Mouse (Mus musculus) lung, postnatal 36 days (tissue): Measurements from ENCODE around the gene Tmem179.

ENCODE experiments used
- DNase-seq: peaks from one replicate; pipeline ENCODE4 v3.0.0; 2022; ENCODE audit warnings: mixed read lengths

Gene Tmem179

DNA sequence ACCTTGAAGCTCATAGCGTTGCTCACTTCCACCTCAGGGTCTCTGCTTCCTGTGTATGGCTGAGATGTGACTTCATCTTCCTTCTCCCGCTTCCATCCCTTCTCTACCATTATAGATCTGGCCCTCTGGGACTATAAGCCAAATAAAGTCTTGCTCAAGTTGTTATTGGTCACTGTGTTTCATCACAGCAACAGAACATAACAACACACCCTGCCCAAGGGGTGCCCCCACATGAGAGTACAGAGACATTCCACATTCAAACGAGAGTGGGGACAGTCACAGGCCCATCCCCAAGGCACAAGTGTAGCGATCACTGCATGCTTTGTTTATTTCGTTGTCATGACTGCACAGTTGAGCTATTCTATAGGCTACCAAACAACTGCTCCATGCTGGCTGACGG is 20.7 kb upstream of the Tmem179 start:
- DNase-seq: no peak

DNA sequence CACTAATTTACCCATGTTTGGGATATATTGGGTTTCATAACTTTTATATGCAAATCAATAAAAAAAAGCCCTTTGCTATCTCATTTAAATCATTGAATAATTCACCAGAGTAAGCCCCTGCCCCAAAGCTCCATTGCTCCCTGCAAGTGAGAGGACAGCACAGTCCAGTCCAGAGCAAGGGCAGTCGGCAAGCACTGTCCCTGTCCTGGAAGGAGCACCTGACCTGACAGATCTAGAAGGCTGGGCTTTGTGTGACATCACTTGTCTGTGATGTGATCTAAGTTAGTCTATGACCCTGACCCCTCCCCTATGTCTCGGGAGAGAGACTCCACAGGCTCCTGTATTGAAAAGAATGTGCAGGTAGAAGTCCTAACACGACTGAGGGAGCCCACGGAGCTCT is 17.2 kb upstream of the Tmem179 start:
- DNase-seq: no peak

DNA sequence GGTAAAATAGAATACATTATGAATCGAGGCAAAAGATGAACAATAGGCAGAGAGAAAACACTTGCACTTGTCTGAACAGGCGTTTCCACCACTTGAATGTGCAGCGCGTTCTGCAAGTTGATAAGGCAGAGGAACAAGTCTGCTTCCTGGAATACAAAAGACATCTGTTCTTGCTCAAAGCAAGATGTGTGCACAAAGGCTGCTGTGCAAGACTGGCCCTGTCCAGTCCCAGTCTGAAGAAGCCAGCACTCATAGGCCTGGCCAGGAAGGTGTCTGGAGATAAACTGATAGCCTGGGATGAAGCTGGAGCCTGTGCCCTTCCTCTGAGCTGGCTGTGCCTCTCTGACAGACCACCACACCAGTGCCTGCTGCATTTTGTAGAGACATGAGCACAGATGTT is 1.6 kb upstream of the Tmem179 start:
- no peak for DNase-seq

DNA sequence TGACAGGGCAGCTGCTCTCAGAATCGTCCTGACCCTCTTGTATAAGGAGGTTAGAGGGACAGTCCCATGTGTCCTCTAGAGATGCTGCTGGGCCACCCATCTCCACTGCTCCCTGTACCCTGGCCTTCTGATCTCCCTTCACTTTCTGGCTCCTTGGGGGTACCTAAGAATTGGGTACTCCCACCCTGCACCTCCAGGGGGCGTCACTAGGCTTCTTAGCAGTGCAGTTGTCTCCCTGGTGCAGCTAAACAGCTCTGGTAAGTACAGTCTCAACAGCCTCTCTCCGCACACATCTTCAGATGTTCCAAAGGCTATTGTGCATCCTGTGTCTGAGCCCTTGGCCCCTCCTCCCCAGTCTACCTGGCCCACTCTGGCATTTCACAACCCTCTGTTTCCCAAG is 1.6 kb downstream of the Tmem179 start:
- no peak for DNase-seq

DNA sequence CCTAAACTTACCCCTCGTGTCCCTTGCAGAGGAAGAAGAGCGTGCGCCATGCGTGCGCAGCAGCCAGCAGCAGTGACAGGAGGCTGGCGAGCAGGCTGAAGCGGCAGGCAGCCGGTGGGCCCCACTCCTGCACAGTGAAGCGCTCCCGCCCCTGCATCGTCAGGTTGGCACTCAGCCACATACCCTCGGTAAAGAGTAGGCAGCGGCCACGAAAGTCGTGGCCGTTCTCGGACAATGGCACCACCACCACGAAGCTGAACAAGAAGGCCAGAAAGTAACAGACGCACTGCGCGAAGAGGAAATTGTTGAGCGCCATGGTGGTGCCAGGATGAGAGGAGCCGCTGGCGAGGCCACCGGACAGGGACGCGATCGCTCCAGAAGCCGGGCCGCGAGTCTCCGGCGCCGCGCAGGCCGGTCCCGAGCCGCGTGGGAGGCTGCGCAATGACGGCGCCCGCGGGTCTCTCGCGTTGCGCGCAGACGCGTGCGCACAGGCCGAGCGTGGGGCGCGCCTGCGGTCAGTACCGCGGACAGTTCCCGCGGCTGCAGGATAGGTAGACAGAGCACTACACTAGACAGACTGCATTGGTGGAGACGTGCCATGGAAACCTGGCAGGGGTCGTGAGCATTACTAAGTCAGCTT is 5.7 kb downstream of the Tmem179 start:
- DNase-seq: no peak

DNA sequence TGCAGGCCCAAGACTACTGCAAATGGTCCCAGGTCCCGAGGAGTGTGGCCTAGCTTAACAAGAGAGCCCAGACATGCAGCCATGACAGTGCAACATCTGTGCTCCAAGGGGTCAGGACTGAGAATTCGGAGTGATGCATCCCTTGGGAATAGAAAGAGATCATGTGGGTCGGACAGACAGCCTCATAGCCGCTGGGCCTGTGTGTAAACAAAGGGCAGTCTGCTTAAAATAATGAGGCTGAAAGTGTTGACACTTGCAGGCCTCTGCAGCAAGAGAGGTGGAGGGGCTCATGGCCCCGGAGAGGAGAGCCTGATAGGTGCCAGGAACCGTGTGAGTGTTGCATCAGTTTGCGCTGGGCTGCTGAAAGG is 6.2 kb downstream of the Tmem179 start:
- DNase-seq: no peak

DNA sequence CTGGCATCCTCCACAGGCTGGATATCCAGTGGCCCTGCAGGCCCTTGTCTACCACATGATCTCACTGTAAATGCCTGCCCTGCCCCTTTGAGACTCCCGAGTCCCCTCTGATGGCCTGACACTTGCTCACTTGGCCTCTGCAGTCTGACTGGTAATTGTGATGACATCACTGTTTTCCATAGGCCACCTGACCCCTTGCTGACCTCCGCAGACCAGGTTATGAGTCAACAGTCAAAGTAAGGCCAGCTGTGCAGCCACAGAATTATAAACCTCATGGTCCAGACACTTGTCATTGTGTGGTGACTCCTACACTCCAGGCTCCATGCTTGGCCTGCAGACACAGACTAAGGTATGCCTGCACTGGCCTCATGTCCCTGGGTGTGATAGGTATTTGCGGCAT is 8.6 kb downstream of the Tmem179 start:
- no peak for DNase-seq

DNA sequence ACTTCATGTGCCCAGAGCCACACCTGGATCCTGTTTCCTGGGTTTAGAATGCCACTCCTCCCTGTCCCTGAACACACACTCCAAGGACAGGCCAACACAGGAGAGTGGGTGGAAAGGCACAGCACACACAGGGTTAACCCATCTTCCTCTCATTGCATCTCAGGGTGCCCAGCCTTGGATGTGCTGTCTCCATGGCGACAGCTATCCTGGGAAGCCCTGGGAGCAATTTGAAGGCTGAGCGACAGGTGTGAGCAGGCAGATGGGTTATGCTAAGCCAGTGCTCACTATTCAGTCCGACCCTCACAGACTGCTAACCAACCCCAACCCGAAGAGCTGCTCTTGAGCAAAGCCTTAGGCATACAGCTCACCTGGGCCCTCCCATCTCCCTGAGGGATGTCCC is 9.3 kb downstream of the Tmem179 start:
- no peak for DNase-seq

DNA sequence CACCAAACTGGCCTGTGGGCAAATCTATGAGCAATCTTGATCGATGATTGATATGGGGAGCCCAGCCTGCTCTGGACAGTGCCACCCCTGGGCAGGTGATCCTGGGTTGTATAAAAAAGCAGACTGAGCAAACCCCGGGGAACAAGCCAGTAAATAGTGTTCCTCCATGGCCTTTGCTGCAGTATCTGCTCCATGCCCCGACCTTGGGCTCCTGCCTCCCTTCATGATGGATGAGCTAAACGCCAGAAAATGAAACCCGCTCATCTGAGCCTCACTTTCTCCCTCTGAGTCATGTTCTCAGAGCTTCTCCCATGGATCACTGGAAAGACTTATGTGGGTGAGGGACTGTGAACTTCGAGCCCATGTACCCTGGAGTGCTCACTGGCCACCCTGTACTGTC is 10.3 kb downstream of the Tmem179 start:
- no peak for DNase-seq

DNA sequence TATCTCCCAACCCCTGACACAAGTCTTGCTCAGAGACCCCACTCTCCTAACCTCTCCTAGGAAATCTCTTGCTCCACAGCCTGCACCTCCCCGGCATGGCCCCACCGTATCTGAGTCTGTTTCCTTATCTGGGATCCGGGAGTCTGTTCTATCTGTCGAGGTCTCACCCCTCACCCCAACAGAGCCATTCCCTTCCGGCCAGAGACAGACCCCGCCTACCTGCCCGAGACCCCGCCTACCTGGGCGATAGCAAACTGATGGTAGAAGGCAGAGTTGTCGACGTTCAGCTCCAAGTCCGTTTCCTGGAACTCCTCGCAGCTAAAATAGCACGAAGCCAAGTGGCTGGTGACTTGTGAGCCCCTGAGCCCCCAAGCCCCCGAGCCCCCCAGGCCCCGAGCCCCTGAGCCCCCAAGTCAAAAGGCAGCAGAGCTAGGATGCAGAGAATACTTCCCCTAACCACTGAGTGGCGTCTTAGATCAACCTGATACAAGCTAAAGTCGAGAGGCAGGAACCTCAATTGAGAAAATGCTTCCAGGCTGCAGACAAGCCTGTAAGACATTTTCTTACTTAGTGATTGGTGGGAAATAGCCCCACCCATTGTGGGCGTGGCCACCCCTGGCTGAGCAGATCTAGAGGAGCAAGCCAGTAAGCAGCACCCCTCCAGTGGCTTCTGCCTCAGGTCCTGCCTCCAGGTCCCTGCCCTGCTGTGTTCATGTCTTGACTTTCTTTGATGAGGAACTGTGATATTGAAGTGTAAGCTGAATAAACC is 13.4 kb downstream of the Tmem179 start:
- DNase-seq: no peak

DNA sequence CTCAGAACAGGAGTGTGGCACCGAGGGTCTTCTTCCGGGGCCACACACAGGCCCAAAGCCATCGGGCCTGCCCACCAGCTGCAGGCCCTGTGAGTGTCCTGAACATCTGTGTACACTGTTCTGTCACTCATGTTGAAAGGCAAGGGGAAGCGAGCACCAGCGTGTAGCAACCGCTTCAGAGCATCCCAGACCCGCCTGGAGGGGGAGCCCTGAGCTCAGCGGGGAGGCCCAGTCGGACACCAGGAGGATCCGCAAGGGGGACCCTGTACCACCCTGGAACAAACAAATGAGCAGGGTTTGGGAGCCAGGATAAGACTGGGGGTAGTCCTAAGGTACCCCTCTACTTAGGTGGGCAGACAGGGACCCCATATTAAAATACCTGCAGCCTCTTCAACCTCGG is 17.9 kb downstream of the Tmem179 start:
- no peak for DNase-seq

DNA sequence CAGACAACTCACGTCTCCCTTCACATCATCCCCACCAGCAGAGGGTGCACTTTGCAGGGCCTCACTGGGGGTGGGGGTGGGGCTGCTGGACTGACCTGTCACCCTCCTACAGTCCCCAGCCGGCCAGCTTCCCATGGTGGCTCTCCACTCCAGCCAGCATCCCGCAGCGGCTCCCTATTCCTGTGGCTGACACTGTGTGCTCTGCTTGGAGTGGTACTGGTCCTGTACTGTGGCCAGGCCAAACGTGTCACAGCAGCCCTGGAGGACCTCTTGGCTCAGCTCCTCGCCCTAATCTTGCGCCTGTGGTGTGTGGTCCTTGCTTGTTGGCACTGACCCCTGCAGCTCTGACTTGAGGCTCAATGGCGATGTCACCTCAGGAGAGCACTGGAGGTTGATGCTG is 18.8 kb downstream of the Tmem179 start:
- no peak for DNase-seq

DNA sequence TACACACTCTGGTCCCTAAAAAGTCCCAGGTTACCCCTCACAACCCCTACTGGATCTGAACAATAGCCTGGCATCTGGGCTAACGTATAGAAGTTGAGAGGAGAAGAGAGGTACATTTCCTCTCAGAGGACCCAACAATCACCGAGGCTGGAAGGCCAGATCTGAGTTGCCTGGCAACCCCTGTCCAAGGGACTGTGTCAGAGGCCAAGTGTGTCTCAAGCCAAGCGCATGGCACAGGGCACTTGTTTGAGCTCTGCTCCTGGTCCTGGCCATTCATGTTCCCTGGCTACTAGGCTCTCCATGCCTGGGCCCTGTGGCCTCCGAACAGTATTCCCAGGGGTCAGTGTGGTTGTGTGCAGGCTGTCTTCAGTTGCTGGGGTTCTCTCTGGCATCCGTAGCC is 20.4 kb downstream of the Tmem179 start:
- DNase-seq: no peak

DNA sequence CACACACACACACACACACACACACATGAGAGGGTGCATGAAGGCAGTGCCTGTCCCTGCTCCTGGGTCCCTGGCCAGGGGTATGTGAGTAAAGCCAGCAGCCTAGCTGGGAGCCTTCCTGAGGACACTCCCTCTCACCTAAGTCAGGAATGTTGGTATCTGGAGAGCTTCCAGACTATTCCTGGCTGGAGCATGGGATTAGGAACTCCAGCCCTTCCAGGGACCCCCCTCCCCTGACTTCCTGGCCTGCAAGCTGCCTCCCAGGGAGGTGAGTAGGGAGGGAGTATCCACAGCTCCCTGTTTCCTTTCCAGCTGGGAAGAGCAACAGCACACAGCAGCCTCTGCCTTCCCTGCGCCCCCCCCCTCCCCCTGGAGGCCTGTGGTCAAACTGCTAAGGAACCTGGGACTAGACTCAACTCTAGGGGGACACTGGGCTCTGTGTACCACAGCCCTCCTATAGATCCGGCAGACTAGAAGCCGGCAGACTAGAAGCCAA is 26.1 kb downstream of the Tmem179 start:
- peak; percentile 67 for DNase-seq

DNA sequence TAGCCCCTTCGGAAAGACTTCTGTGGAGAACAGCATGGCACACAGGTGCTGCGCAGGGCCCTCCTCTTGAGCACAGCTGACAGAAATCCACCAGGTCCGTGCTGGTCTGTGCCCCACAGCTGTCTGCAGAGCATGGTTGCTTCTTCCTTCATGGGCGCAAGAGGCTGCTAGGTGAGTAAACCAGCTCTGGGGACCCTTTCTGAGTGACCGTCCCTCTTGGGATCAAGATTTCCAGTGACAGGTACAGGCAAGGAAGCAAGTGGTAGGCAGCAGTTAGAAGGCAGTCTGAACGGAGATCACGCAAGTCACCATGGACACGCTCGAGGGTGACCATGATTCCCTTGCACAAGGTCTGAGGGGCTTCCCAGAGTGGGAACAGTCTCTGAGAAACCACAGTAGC is 27.0 kb downstream of the Tmem179 start:
- DNase-seq: no peak

DNA sequence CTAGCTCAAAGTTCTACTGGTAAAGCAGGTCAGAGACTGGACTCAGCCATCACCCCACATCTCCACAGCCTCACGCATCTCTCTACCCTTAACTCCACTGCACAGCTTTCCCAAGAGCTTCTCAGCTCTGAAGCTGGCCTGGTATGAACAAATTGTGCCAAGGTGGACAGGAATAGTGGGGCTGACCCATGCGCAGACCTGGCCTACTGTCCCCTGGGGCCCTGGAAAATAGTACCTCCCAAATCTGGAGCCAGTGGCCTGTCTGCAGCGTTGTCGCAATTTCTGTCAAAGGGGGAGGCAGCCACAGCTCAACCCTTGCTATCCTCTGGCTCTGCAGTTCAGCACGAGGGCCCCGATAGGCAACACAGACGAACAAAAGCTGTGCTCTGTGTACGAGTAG is 27.4 kb downstream of the Tmem179 start, which contains the start of gene A530016L24Rik:
Gene A530016L24Rik (plus strand): TSS at position 315 of the 400 bp plus-strand sequence.
- no peak for DNase-seq

DNA sequence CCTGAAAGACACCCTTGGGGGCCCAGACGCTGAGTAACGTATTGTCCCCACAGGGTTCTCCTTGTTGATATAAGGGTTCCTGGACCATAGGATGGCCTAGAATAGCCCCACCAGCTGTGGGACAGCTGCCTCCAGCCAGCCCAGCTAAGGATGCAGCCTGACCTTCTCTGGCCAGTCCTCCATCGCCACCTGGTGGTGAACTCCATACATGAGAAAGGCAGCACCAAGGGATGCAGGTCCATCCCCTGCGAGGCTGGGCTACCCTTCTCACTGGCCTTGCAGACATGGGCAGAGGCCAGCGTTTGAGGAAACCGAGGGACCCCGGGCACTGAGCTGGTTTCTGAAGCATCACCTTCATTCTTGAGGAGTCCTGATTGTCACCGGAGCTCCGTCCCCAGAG is 42.8 kb downstream of the Tmem179 start:
- DNase-seq: peak; percentile 92

DNA sequence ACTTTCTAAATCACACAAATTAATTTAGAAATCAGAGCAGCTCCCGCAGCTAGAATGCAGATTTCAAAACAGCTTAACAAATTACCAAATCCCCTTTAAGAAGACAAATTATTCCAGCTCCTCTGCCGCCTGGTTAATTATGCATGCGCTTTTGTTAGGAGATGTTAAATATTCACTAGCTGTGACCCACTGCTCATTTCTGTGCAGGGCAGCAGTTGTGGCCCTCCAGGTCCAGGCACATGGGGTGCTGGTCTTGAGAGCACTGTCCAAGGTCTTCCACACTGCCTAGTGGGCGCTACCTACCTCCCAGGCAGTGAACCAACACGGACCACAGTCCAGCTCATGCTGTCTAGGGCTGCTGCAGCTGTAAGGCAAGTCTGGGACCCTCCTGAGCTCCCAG is 46.3 kb downstream of the Tmem179 start:
- DNase-seq: no peak

DNA sequence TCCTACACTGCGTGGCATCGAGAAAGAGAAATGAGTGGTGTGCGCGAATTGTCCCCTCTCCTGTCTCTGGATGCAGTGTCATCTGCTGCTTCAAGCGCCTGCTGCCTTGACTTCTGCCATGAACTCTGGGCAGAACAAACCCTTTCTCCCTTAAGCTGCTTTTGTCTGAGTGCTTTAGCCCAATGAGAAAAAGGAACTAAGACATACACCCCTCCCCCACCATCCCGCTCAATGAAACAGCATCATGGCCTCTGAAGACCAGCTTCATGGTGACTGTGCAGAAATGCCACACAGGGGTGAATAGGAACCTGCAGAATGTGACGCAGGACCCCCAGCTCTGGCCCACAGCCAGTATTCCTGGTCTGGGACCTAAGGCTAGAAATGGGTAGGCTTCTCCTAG is 47.2 kb downstream of the Tmem179 start:
- no peak for DNase-seq

DNA sequence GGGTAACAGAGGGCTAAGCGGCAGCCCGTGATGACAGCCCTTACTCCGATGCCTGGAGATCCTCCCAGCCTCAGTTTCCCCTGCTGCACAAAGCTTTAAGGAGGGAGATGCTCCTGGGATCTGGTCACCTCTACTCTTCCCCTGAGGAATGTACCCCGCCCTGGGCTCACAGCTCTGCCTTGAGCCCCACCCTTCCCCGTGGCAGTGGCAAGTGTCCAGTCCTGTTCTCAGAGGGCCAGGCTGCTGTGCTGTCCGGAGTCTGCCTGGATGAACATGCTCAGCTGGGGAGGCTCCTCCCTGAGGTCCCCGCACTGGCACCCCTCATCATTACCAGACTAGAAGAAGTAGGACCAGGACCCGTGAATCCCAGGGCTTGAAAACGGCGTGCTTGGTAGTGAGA is 49.2 kb downstream of the Tmem179 start:
- no peak for DNase-seq

DNA sequence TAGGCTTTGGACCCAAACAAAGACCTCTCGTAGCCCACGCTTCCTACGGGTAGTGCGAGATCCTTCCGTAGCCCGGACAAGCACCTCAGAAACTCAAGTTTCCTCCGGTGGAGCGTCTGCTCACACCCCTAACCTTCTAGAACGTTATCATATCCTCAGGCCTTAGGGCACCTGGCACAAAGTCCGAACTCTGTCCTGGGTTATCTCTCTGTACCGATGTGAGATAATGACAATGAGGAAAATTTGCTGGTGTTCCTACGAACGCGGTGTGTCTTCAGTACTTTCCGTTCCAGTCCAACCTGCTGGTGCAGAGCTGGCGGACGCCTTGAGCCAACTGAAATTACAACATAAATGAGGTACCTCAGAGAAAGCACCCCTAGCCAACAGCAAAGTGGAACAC is 50.6 kb downstream of the Tmem179 start:
- no peak for DNase-seq

DNA sequence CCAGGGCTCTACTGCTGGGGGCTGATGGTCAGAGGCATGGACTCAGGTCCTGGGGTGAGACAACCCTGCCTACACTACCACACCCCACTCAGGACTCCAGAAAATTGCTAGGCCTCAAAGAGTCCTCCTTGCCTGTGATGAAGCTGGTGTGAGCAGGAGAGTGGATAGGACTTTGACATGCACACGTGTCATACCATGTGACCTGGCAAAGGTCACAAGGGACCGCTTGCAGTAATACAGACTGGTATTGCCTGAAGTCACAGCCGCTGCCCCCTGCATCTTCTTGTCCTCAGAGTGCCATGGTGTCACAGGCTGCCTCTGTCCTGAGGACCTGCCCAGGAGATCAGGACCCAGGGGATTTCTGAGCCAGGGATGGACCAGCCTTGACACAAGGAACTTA is 52.0 kb downstream of the Tmem179 start:
- no peak for DNase-seq

DNA sequence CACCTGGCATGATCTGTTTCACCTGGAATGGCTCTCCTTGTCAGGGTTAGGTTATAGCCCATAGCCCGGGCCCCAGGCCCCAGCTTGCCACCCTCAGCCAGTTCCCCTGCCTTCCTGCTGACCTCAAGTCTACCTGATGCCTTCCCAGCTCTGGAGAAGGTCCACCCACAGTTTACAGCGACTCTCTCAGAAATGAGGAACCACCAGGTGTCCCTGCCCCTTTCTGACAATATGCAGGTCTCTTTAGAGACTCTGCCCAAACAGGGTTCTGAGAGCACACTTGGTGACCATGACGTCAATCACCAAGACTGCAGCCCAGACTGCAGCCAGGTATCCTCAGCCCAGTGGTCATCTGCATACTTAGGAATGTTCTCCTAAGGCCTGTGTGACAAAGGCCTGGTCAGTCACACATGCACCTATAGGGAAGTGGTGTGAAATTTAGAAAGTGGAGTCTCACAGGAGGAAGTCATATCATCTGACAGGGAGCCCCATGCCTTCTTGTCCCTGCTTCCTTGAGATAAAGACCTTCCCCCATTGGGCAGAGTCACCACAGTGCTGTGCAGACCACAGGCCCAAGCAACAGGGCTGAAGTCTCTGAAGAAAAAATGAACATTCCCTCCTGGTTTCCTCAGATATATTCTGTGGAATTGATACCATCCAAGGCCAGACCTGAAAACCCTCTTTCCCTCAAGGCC is 52.6 kb downstream of the Tmem179 start:
- DNase-seq: no peak

DNA sequence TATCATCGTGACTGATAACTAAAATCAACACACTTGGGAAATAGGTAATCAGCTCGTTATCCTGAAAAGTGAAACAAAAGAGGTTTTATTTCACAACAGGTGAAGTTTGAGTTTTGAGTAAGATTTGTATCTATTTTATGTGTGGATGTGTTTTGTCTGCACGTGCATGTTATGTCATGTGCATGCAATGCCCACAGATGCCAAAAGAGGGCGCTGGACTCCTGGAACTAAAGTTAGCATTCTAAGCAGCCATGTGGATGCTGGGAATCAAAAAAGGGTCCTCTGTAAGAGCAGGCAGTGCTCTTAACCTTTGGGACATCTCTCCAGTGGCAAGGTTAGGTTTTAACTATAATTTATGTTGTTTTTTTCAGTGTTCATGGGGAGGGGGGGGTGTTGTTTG is 53.3 kb downstream of the Tmem179 start:
- DNase-seq: no peak
